Mouse (Mus musculus) lung, embryonic 15.5 days (tissue): ENCODE measurements at regions not wholly inside any gene's neighbourhood (a gene's known extent, or its start where the extent isn't known, plus 50 kb on each side); places are given as distances from the start of the nearest gene placed in this dataset.

ENCODE experiments used
- ATAC-seq: fragments of 200-750 bp; cut with Nextera tagmentation; 2 replicates; pipeline ENCODE4 v1.8.0; 2017; ENCODE audit warnings: moderate number of reproducible peaks, borderline replicate concordance; ENCODE audit not compliant: low FRiP score, low TSS enrichment; ENCODE audit errors: extremely low read depth
- H3K27ac ChIP-seq: fragments of 300-500 bp; sonication (generic); 2 replicates; pipeline ENCODE4 v1.5.1; 2015; ENCODE audit warnings: moderate library complexity, mild to moderate bottlenecking, inconsistent platforms
- H3K27me3 ChIP-seq: fragments of 300-500 bp; sonication (generic); 2 replicates; pipeline ENCODE4 v1.6.1; 2015; ENCODE audit warnings: inconsistent platforms
- H3K36me3 ChIP-seq: fragments of 300-500 bp; sonication (generic); 2 replicates; pipeline ENCODE4 v1.6.1; 2015; ENCODE audit warnings: inconsistent platforms
- H3K4me1 ChIP-seq: fragments of 300-500 bp; sonication (generic); 2 replicates; pipeline ENCODE4 v1.6.1; 2015; ENCODE audit warnings: inconsistent platforms
- H3K4me2 ChIP-seq: fragments of 300-500 bp; sonication (generic); 2 replicates; pipeline ENCODE4 v1.6.1; 2015; ENCODE audit warnings: inconsistent platforms, mild to moderate bottlenecking, moderate library complexity
- H3K4me3 ChIP-seq: fragments of 300-500 bp; sonication (generic); 2 replicates; pipeline ENCODE4 v1.5.1; 2015; ENCODE audit warnings: mild to moderate bottlenecking, inconsistent platforms
- H3K9ac ChIP-seq: fragments of 300-500 bp; sonication (generic); 2 replicates; pipeline ENCODE4 v1.6.1; 2015; ENCODE audit warnings: inconsistent platforms
- H3K9me3 ChIP-seq: fragments of 300-500 bp; sonication (generic); 2 replicates; pipeline ENCODE4 v1.6.1; 2016; ENCODE audit warnings: inconsistent platforms
- WGBS: fragments of 180-500 bp; shearing (Covaris S2); methylation state at CpG from one replicate; pipeline ENCODE4 v1.1.7; 2015; 5-methylcytosine and 5-hydroxymethylcytosine counted together

- Histone ChIP-seq H3K4me3 (no peak overlapping the region), H3K4me2 (no peak overlapping the region), H3K36me3 (no peaks in the 10 kb centered on the region), H3K27me3 (peaks cover 19% of the 10 kb centered on the region), H3K9ac (no peak overlapping the region), H3K9me3 (no peaks in the 10 kb centered on the region), H3K27ac (no peak overlapping the region), H3K4me1 (peaks cover 13% of the 10 kb centered on the region; the same call in 1 of the 2 replicates)
- WGBS: 91% methylated on average over 1 of the region's 1 CpGs
- no peak for ATAC-seq
These were observed 172.5 kb downstream of the Msrb3 start for GRCm38 (mm10) chr10:120726369-120726768.

DNA sequence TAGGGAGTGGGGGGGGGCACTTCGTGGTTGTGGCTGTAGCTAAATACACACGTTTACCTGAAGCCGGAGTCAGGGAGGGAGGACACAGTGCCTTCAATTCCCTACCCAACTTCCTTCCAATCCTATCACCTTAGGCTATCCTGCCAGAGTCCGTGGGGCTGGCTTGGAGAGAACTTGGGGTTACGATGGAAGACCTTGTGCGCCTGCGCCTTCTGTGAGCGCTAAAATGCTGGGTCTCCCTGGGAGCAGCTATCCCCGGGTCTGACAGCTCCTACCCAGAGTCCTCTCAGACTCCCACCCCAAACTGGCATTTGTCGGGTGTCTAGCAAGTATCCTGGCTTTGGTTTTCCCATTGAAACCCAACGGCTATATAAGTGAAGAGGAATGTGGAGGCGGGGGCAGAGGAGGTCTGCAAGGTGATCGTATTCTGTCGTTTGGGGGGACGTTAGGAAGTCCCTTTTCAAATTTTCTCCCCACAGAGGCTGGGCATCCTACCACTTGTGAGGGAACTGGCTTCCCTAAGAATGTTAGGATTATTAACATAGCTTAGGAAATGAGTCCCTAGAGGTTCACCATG, 176.9 kb downstream of the Msrb3 start:
- peaks cover 28% of the 10 kb centered on the region for H3K4me1 ChIP-seq
- H3K36me3 ChIP-seq: no peaks in the 10 kb centered on the region
- H3K9ac ChIP-seq: no peak overlapping the region
- peak overlapping the region; percentile 8; the same call in 1 of the 2 replicates for H3K4me3 ChIP-seq
- ATAC-seq: no peak
- peak overlapping the region; percentile 31 for H3K4me2 ChIP-seq
- 12% methylated on average over 15 of the region's 15 CpGs for whole genome bisulfite sequencing
- peaks cover 33% of the 10 kb centered on the region for H3K27me3 ChIP-seq
- H3K27ac ChIP-seq: no peak overlapping the region
- H3K9me3 ChIP-seq: no peaks in the 10 kb centered on the region

- Histone ChIP-seq H3K4me2 (no peak overlapping the region), H3K4me3 (no peak overlapping the region), H3K9ac (no peak overlapping the region), H3K36me3 (no peaks in the 10 kb centered on the region), H3K27me3 (peaks cover 33% of the 10 kb centered on the region), H3K27ac (no peak overlapping the region), H3K9me3 (no peaks in the 10 kb centered on the region), H3K4me1 (peaks cover 34% of the 10 kb centered on the region)
- ATAC-seq: no peak
- 45% methylated on average over 3 of the region's 3 CpGs for WGBS
These were observed 177.9 kb downstream of the Msrb3 start for GRCm38 (mm10) chr10:120720981-120721380.

DNA sequence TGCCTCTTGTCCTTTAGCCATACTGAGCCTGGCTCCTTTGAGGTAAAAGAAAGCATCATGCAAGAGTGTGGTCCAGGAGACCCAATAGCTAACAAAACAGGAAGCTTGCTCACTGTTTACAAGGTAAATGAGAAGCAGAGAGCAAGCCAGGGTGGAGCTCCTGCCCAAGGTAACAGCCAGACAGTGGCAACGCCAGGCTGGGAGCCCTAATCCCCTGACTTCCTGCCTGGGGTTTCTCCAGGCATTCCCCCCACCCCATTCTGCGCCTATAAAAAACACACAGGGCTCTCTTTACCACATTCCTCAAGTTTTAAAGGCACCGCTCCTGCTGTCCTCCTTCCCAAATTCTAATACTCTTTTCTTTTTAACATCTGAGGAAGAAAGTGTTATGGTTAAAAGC, 178.8 kb downstream of the Msrb3 start:
- no peaks in the 10 kb centered on the region for H3K9me3 ChIP-seq
- H3K27ac ChIP-seq: no peak overlapping the region
- H3K27me3 ChIP-seq: peaks cover 33% of the 10 kb centered on the region
- H3K4me3 ChIP-seq: no peak overlapping the region
- no peak for ATAC-seq
- WGBS: 29% methylated on average over 3 of the region's 3 CpGs
- H3K4me2 ChIP-seq: no peak overlapping the region
- no peaks in the 10 kb centered on the region for H3K36me3 ChIP-seq
- H3K4me1 ChIP-seq: peaks cover 34% of the 10 kb centered on the region
- H3K9ac ChIP-seq: no peak overlapping the region

- H3K9me3 ChIP-seq: no peaks in the 10 kb centered on the region
- no peak overlapping the region for H3K4me3 ChIP-seq
- no peak overlapping the region for H3K9ac ChIP-seq
- H3K27ac ChIP-seq: no peak overlapping the region
- WGBS: 12% methylated on average over 11 of the region's 11 CpGs
- peak overlapping the region; percentile 32 for H3K4me2 ChIP-seq
- peaks cover 27% of the 10 kb centered on the region for H3K4me1 ChIP-seq
- peak; percentile 80 for ATAC-seq
- H3K27me3 ChIP-seq: peaks cover 21% of the 10 kb centered on the region
- H3K36me3 ChIP-seq: no peaks in the 10 kb centered on the region
These were observed 181.7 kb downstream of the Msrb3 start for GRCm38 (mm10) chr10:120717159-120717567.

DNA sequence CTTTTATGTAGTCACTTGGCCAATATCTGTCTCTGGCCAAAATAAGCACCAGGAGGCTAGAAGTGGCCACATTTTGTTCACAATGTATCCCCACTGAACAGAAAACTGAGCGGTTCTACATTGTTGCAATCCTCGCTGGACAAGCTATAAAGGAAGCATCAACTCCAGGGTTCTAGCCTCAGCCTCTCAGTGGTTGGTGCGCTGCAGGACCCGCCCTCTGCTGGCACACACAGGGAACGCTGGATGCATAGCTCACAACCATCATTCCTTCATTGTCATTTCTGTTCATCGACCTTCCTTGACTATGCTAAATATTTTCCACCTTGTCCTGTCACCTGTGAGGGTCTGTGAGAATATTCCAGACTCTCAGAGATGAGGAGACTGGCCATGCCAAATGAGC, 182.5 kb downstream of the Msrb3 start:
- WGBS: 79% methylated on average over 6 of the region's 6 CpGs
- no peak for ATAC-seq
- no peaks in the 10 kb centered on the region for H3K36me3 ChIP-seq
- no peak overlapping the region for H3K27ac ChIP-seq
- H3K4me1 ChIP-seq: peaks cover 21% of the 10 kb centered on the region
- H3K9me3 ChIP-seq: no peaks in the 10 kb centered on the region
- H3K27me3 ChIP-seq: peaks cover 14% of the 10 kb centered on the region; the same call in 1 of the 2 replicates
- no peak overlapping the region for H3K9ac ChIP-seq
- no peak overlapping the region for H3K4me2 ChIP-seq
- H3K4me3 ChIP-seq: no peak overlapping the region

DNA sequence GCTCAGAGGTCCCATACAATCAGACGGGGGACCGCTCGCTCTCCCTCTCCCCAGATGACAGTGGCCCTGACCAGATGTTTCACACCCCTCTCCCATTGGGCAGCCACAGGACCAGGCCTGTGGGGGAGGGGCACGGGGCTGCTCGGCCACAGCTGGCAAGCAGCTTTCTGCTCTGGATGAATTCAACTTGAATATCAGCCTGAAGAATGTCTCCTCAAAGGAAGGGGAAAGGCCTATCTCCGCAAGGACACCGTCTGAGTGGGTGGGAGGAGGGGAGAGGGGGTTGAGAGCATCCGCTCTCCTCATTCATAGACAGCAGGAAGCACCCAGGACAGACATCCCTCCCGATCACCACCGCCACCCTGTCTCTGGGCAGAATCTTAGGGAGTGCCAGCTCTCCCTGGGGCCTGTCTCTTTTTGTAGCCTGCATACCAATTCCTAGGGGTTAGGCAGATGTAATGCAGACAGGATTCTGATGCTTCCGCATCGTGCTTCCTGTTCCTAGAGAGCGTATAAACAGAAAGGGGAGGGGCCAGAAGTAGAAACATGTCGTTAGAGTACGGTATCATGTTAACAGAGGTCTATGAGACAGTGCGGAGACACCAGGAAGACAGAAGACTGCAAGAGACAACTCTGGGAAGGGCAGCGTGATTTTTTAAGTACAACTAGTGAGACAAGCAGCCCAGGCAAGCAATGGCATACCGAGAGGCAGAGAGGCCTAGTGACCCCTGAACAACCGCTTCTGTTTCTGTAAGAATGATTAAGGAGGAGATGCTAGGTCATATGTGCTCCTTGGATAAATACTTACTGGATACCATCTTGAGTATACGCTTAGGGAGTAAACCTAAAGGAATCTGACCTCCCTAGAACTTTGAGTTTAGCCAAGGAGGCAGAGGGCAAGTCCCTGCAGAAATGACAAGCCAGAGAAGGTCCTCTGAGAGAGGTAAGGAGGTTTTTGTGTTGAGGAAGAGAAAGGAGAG, 190.8 kb downstream of the Msrb3 start:
- no peaks in the 10 kb centered on the region for H3K9me3 ChIP-seq
- H3K4me3 ChIP-seq: no peak overlapping the region
- peak; percentile 61; the same call in 1 of the 2 replicates for ATAC-seq
- peak overlapping the region; percentile 37 for H3K4me2 ChIP-seq
- no peak overlapping the region for H3K9ac ChIP-seq
- 0 out of 2 replicates have a peak overlapping the region, but pooled peaks have one; percentile 3 for H3K27ac ChIP-seq
- no peaks in the 10 kb centered on the region for H3K36me3 ChIP-seq
- H3K27me3 ChIP-seq: no peaks in the 10 kb centered on the region
- H3K4me1 ChIP-seq: peaks cover 22% of the 10 kb centered on the region
- 30% methylated on average over 20 of the region's 20 CpGs for WGBS

GRCm38 (mm10) chr10:120706684-120707290, 192.1 kb downstream of the Msrb3 start:
- Histone ChIP-seq H3K36me3 (no peaks in the 10 kb centered on the region), H3K9me3 (no peaks in the 10 kb centered on the region), H3K4me3 (no peak overlapping the region), H3K27ac (no peak overlapping the region), H3K4me1 (peaks cover 22% of the 10 kb centered on the region), H3K9ac (no peak overlapping the region), H3K4me2 (no peak overlapping the region), H3K27me3 (no peaks in the 10 kb centered on the region)
- no peak for ATAC-seq
- 22% methylated on average over 7 of the region's 7 CpGs for whole genome bisulfite sequencing

GRCm38 (mm10) chr10:120701833-120702232, 197.1 kb downstream of the Msrb3 start:
- 8% methylated on average over 11 of the region's 11 CpGs for WGBS

DNA sequence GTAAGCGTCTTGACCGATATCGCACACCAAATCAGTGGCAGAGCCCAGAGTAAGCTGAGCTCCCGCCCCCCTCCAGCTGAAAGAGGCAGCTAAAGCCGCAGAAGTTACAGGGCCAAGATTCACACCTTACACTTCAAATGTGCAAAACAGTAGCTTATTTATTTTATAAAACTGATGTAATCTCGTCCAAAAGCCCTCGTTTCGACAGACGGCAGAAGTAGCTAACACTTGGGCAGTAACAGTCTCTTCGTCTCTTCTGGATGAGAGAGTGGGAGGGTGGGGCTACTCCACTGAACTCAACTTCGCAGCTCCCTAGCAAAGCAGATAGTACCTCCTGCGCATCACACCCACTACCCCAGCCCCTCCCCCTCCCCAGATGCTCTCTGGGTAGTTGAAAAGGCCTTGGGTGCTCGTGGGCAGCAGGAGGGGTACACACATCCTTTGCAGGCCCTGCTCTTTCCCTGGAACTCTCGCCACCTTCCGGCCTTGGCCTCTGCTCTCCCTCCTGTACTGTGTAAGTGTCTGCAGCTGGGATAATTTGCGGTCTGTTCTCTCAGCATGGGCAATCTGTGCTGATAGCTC, 201.5 kb downstream of the Msrb3 start:
- no peak overlapping the region for H3K4me3 ChIP-seq
- no peaks in the 10 kb centered on the region for H3K9me3 ChIP-seq
- H3K27ac ChIP-seq: no peak overlapping the region
- 21% methylated on average over 16 of the region's 16 CpGs for WGBS
- peaks cover 12% of the 10 kb centered on the region for H3K4me1 ChIP-seq
- H3K27me3 ChIP-seq: peaks cover 5% of the 10 kb centered on the region; the same call in 1 of the 2 replicates
- H3K4me2 ChIP-seq: peak overlapping the region; percentile 35; the same call in 1 of the 2 replicates
- no peaks in the 10 kb centered on the region for H3K36me3 ChIP-seq
- no peak overlapping the region for H3K9ac ChIP-seq
- 0 out of 2 replicates have a peak, but pooled peaks have one; percentile 47 for ATAC-seq

More at GRCm38 (mm10) chr10:120701833-120702232, 197.1 kb downstream of the Msrb3 start:
- Histone ChIP-seq H3K9ac (no peak overlapping the region), H3K4me2 (no peak overlapping the region), H3K36me3 (no peaks in the 10 kb centered on the region), H3K9me3 (no peaks in the 10 kb centered on the region), H3K4me1 (peaks cover 10% of the 10 kb centered on the region), H3K4me3 (no peak overlapping the region), H3K27me3 (no peaks in the 10 kb centered on the region), H3K27ac (no peak overlapping the region)
- ATAC-seq: peak; percentile 36

DNA sequence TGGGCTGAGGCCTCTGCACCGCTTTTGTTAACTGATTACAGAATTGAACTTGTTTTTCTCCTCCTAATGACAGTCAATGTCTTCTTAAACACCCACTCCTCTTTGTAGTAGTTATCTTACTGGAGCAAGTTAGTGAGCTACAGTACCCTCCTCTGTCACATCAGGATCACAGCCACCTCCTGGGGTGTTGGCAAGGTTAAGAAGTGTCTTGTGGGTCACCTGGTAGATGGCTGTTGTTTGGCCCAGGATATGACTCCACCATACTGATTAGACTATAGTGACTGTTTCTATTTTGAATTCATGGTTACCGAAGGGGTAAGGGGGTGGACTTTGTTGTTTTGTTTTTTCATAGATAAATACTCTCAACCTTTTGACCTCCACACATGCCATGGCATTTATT, 202.4 kb downstream of the Msrb3 start:
- peaks cover 5% of the 10 kb centered on the region; the same call in 1 of the 2 replicates for H3K27me3 ChIP-seq
- no peak overlapping the region for H3K4me3 ChIP-seq
- 70% methylated on average over 2 of the region's 2 CpGs for whole genome bisulfite sequencing
- ATAC-seq: no peak
- H3K36me3 ChIP-seq: no peaks in the 10 kb centered on the region
- H3K27ac ChIP-seq: no peak overlapping the region
- peaks cover 19% of the 10 kb centered on the region for H3K4me1 ChIP-seq
- H3K9ac ChIP-seq: no peak overlapping the region
- H3K9me3 ChIP-seq: no peaks in the 10 kb centered on the region
- no peak overlapping the region for H3K4me2 ChIP-seq
